Mouse (Mus musculus): ENCODE data around the gene Gmpr.

DNA sequence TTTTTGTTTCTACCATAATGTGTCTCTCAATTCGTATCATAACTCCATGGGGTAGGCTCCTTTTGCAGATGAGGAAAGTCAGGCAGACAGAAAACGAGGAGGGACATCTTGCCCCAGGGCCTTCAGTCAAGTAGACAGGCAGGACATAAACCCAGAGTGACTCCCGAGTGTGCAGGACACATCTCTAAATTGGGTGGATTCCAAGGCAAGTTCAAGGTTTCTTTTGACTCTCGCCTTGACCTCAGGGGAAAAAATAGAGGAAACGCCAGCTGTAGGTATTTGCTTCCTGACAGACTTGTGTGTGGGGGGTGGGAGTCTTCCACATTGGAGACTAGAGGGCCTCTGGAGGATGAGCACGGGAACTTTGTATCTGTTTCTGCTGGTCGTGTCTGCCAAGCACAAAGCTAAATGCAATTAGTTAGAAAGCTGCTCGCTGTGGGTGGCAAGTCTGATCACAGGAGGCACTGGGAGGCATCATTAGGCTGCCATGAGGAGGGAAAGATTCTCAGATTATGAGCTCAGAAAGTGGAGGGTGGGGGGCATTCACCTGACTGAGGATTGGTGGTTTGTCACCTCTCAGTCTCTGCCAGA lies 7.7 kb downstream of the Gmpr start:
- TF ChIP-seq USF1 (IDR thresholded peaks at IDR 0.05; ENCODE audit: low read depth), result no peak
- TF ChIP-seq MAX (IDR thresholded peaks at IDR 0.05; ENCODE audit: low read depth), result no peak
- no peak for TF ChIP-seq MYOG (IDR thresholded peaks at IDR 0.05; ENCODE audit: control insufficient read depth in 1 of 3, insufficient read depth in 1 of 3, insufficient read length in 2 of 3, low read depth in 2 of 3)

Measured in myocyte (in vitro differentiated cells).